Mouse (Mus musculus) lung, adult 2 months (tissue): ENCODE measurements around the gene Ttyh2. TPM values are rescaled to one million over a fixed set of nuclear protein-coding genes. Genes with fewer than 3 reads are reported as not detected.

ENCODE experiments used
- DNase-seq: peaks from one replicate; pipeline ENCODE4 v3.0.0; 2022
- H3K4me1 ChIP-seq: fragments of 200-500 bp; 2 replicates; pipeline ENCODE4 v1.6.1; 2011; ENCODE audit warnings: low read length; ENCODE audit not compliant: control insufficient read depth, insufficient read depth
- H3K4me3 ChIP-seq: fragments of 200-500 bp; replicated peaks from 2 replicates; pipeline ENCODE3; 2011; ENCODE audit warnings: low read depth, mild to moderate bottlenecking, control low read depth, low read length; ENCODE audit errors: extremely low read depth
- CTCF ChIP-seq: fragments of 200-500 bp; IDR thresholded peaks from 2 replicates; pipeline ENCODE4 v1.5.1; 2011; ENCODE audit warnings: mild to moderate bottlenecking, low read length, control low read depth; ENCODE audit not compliant: insufficient read depth
- POLR2A ChIP-seq: fragments of 200-500 bp; IDR thresholded peaks from 2 replicates; pipeline ENCODE4 v1.6.1; 2011; ENCODE audit warnings: low read depth, mild to moderate bottlenecking, control low read depth, low read length, borderline replicate concordance; ENCODE audit errors: extremely low read depth
- WGBS: fragments of 180-500 bp; shearing (Covaris S2); methylation state at CpG from one replicate; pipeline ENCODE4 v1.1.7; 2018; 5-methylcytosine and 5-hydroxymethylcytosine counted together
- polyA plus RNA-seq: library from polyadenylated mRNA; depleted of rRNA; stranded (reverse); fragments of >200 nt; gene quantifications from 2 replicates; pipeline ENCODE4 v1.2.3, GENCODE M21; 2012

The Ttyh2 gene
- polyA plus RNA-seq, 1 experiment, result 20.8 TPM

DNA sequence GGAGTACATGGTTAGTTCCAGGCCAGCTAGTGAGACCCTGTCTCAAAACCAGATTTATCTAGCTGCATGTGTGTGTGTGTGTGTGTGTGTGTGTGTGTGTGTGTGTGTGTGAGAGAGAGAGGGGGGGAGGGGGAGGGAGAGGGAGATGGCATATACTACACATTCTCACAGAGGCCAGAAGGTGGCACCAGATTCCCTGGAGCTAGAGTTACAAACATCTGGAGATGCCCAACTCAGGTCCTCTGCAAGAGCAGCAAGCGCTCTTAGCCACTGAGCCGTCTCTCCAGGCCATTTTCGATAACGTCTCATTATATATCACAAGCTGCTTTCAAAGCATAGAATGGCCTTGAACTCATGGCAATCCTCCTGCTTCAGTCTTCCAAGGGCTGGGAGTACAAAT lies 56.5 kb downstream of the Ttyh2 start:
- TF ChIP-seq POLR2A, result no peak
- no peak for TF ChIP-seq CTCF
- H3K4me1 ChIP-seq, result no peaks in the 10 kb centered on the region
- 78% methylated on average over 4 of the region's 4 CpGs for WGBS
- H3K4me3 ChIP-seq, result no peak overlapping the region
- DNase-seq, result no peak

DNA sequence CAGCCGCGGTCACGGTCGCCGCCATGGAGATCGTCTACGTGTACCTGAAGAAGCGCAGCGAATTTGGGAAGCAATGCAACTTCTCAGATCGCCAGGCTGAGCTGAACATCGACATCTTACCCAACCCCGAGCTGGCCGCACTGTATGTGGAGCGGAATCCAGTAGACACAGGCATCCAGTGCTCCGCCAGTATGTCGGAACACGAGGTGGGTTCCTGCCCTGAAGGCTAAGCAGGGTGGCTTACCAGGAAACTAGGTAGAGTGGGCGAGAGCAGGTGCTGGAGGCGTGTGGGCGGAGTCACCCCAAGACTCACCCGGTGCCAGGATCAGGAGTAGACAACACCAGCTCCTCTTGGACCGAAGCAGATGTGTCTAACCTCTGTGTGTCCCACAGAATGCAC lies 57.7 kb downstream of the Ttyh2 start:
- Histone ChIP-seq H3K4me3 (no peak overlapping the region), H3K4me1 (no peaks in the 10 kb centered on the region)
- no peak for TF ChIP-seq CTCF
- TF ChIP-seq POLR2A, result no peak
- no peak for DNase-seq
- WGBS, result 71% methylated on average over 22 of the region's 22 CpGs

DNA sequence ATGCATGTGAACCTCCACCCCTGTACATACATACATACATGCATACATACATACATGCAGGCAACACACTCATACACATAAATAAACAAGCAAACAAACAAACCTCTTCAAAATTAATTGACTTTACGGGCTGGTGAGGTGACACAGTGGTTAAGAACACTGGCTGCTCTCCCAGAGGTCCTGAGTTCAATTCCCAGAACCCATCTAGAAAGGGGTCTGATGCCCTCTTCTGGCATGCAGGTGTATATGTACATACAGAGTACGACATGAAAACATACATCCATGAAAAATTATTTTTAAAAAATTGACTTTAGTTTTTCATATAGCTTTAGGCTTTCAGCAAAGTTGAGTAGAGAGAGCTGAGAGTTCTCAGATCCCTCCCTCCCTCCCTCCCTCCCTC lies 60.9 kb downstream of the Ttyh2 start:
- Histone ChIP-seq H3K4me3 (no peak overlapping the region), H3K4me1 (no peaks in the 10 kb centered on the region)
- 73% methylated on average over 2 of the region's 2 CpGs for WGBS
- no peak for DNase-seq
- TF ChIP-seq CTCF, result no peak
- no peak for TF ChIP-seq POLR2A

DNA sequence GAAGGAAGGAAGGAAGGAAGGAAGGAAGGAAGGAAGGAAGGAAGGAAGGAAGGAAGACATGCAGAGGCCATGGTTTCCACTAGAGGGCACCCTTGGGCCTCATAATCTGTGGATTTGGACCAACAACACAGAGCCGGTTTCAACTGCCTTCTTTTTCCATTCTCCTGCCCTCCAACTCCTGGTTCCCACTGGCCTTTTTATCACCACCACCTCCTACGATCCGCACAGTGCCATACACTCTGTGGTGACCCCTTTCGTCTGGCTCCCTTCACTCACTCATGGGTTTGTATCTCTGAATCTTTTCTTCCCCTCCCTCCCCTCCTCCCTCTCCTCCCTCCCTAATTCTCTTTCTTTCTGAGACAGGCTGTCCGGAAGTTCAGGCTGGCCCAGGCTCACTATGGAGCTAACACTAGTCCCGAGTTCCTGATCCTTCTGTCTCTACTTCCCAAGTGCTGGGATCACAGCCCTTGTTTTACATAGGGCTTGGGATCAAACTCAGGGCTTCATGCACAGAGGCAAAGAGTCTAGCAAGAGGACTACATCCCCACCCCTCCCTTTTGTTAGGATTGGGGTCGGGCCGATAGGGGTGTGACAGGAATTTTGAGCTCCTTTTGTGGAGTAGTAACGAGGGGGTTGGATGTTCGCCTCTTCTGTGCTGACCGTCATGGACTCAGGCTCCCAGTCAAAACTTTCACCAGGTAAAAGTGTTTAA lies 61.8 kb downstream of the Ttyh2 start:
- 46% methylated on average over 11 of the region's 11 CpGs for WGBS
- Histone ChIP-seq H3K4me1 (no peaks in the 10 kb centered on the region), H3K4me3 (peak overlapping the region; percentile 55)
- TF ChIP-seq POLR2A (no peak), CTCF (peak; percentile 41)
- peak; percentile 37 for DNase-seq

DNA sequence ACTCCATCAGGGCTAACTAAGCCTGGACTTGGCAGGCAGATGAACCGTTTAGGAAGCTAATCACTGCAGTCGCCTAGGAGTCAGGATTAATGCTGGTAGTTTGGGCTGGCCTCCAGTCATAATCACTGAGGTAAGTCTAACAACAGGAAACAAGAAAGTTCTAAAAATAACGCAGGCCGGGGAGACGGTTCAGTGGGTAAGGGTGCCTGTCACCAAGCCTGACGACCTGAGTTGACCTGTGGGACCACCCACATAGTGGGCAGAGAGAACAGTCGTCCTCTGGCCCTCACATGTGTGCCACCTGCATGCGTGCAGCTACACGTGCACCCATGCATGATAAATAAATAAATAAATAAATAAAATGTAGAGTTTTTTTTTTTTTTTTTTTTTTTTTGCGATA lies 65.4 kb downstream of the Ttyh2 start:
- WGBS, result 30% methylated on average over 10 of the region's 10 CpGs
- Histone ChIP-seq H3K4me3 (no peak overlapping the region), H3K4me1 (no peaks in the 10 kb centered on the region)
- TF ChIP-seq CTCF (no peak), POLR2A (no peak)
- DNase-seq, result no peak

DNA sequence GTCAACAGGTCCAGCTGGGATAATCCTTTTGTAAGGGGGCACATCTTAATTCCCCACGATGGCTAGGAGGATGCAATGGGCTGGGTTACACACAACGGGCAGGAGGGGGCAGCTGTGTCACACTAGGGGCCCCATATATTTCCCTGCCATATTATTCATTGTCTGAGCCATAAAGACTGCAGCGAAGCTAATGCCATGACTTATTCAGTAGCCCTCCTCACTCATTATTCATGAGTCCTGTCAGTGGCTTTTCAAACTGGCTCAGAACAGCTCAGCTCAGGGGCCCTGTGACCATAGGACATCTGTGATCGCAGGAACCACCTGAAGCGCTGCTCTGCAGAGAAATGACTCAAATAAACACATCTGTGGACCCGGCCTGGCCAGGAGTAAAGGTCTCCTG lies 66.2 kb downstream of the Ttyh2 start:
- WGBS, result 51% methylated on average over 6 of the region's 6 CpGs
- DNase-seq, result no peak
- Histone ChIP-seq H3K4me1 (no peaks in the 10 kb centered on the region), H3K4me3 (no peak overlapping the region)
- TF ChIP-seq CTCF (no peak), POLR2A (no peak)

DNA sequence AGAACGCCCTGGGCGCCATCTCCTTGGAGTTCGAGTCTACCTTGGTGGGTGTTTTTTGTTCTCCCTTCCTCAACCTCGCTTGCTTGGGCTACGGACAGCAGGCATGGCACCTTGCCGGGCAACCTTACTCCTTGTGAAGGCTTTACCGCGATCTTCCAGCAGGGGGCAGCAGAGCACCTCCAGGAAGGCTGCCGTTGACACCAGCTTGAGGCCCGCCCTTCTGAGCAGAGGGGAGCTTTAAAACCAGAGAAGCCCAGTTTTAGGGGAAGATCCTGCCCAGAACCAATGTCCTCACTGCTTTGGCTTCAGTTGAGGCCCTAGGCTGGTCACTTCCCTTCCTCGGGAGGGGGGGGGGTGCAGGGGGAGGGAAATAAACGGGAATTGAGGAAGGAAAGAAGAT lies 69.9 kb downstream of the Ttyh2 start:
- 2% methylated on average over 12 of the region's 12 CpGs for WGBS
- H3K4me3 ChIP-seq, result no peak overlapping the region
- TF ChIP-seq CTCF (peak; percentile 91), POLR2A (no peak)
- H3K4me1 ChIP-seq, result no peaks in the 10 kb centered on the region
- DNase-seq, result peak; percentile 90

DNA sequence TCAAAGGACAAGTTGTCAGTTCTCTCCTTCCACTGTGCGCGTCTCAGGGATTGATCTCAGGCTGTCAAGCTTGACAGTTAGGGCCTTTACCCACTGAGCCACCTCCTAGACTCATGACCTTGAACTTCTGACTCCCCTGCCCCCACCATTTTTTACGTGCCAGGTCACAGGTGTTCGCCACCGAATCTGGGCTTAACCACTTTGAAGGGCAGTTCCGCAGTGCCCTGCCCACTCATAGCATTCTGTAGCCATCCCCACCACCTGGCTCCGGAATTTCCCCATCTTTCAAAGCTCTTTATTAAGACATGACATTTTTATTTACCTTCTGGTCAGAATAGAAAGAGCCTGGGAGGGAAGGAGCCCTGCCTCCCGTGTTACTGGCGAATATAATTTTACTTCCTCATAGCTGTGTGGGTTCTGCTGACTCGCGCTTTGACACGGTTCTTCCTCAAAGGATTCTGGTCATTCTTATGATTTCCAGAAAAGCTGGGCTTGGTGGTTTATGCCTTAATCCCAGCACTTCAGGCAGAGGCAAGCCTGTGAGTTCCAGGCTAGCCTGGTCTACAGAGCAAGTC lies 72.4 kb downstream of the Ttyh2 start:
- TF ChIP-seq POLR2A (no peak), CTCF (no peak)
- Histone ChIP-seq H3K4me3 (no peak overlapping the region), H3K4me1 (no peaks in the 10 kb centered on the region)
- WGBS, result 58% methylated on average over 12 of the region's 12 CpGs
- DNase-seq, result no peak

DNA sequence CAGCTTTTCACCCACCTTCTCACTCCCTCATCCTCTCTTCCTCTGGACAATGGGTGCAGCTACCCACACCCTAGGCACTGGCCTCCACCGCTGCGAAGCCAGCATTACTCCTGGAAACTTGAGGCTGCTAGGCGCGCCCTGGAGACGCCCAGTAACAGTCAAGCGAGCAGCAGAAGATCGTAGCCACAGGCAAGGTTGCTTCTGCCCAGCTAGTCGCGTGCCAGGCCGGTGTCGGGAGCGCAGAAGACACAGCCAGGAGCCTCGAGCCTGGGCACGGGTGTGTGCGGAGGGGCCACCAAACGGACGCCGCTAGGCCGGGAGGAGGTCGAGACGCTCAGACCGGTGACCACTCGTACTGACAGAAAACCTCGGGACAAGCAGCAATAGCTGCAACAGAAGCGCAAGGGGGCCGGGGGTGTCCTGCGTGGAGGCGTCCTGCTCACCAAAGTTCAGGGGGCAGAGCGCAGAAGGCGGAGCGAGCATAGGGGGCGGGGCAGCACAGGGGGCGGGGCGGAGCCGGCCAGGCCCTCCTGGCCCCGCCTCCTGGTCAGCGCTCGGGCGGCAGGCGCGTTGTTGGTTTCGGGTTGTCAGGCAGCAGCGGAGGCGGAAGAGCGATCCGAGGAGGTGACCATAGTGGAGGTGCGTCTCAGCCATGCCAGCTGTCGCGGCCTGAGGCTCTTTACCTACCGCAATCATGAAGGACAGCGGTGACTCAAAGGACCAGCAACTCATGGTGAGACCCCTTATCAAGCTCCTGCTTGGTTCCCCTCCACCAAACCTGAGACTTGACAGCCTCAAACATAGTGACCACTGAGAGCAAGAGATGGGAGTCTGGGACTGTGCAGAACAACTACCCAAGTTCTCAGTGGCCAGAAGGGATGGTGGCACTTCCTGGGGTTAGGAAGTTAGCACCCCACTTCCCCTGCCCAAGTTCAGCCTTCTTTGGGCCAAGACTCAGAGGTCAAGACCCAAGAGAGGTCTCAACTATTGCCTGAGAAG lies 89.9 kb downstream of the Ttyh2 start, which contains the start of gene Kif19a:
Gene Kif19a (plus strand): TSS at position 569 of the 999 bp plus-strand sequence.
- WGBS, result 4% methylated on average over 51 of the region's 51 CpGs
- peak within 1 kb of the TSS; percentile 62 for H3K4me3 ChIP-seq
- H3K4me1 ChIP-seq, result peaks cover 6% of the 10 kb centered on the region; the same call in 1 of the 2 replicates
- TF ChIP-seq POLR2A, result peak; percentile 39; the same call in 1 of the 2 replicates
- no peak for TF ChIP-seq CTCF
- DNase-seq, result peak; percentile 46
